Mouse (Mus musculus): ENCODE measurements around the gene Metrnl.

DNA sequence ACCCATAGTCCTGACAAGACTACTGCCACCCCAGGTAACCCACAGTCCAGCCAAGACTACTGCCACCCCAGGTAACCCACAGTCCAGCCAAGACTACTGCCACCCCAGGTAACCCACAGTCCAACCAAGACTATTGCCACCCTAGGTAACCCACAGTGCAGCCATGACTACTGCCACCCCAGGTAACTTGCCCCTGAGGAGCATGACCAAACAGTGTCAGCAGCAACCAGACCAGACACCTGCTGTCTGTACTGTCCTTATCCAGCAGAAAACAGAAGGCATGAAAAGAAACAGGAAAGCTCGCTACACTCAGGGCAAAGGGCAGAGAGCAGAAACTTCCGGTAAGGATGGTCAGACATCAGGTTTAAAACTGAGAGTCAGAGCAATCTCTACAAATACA, 40.2 kb upstream of the Metrnl start:
- TF ChIP-seq CTCF (IDR thresholded peaks at IDR 0.05; ENCODE audit: control insufficient read depth, insufficient read depth, insufficient read length) (no peak), MAX (IDR thresholded peaks at IDR 0.05) (no peak), USF1 (IDR thresholded peaks at IDR 0.05; ENCODE audit: low read depth) (no peak), FOSL1 (IDR thresholded peaks at IDR 0.05; ENCODE audit: insufficient read depth, low read length, poor library complexity, severe bottlenecking) (no peak)

All from C2C12 (cell line).